Mouse (Mus musculus) mature B cell (primary cell): ENCODE results near the gene Tmem88.

ENCODE experiments used
- in situ Hi-C: fragments of 300-500 bp; cut with MboI; formaldehyde crosslinking; loops from 2 replicates; pipeline ENCODE4 v1.14.3; 2019

The Tmem88 gene

DNA sequence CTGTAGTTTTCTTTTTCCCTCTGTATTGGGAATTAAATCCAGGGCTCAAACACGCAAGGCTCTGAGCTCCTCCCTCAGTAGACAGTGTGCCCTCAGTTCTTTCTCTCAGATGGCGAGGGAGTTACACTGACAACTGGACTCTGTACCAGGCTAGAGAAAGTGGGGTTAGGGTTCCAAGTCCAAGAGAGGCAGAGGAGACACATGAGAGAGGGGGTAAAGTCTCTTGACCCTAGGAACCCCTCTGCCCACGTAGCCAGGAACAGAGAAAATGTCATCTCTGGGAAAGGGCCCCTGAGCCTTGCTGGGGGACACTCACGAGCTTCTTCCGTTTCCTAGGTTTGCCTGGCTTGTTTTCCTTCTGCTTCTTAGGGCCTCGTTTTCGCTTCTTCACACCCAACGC lies 33.7 kb downstream of the Tmem88 start:
- in situ Hi-C loops = no loop called here

DNA sequence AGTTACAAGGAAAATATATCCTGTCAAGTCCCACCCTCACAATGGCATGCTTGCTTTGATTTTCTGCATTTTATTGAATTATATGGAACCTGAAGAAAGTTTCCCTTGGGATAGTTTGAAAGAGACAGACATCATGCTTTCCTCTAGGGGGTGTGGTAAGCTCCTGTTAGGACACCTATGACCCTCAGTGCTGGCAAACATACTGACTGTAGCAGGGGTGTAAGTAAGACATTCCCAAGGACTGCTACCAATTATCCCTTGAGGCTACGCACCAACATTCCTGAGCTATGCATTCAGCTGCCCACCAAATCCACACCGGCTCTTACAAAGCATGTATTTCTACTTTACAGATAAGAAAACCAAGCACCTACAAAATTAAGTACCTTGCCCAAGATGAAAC lies 35.6 kb downstream of the Tmem88 start:
- in situ Hi-C loops = no loop called here

DNA sequence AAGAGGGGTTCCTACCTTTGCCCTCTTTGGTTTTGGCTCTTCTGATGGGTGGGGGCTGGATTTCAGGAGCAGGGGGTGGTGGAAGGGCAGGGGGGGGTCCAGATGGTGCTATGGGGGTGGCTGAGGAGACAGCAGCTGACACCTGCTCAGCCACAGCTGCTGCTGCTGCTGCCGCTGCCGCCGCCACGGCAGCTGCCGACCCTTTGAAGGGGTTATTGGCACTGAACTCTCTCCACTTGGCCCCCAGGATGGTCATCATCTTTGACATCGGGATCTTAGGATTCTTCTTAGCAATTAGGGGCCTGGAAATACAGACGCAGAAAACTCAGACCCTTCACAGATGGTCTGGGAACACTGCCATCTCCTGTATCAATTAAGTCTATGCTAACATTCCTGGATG lies 36.0 kb downstream of the Tmem88 start:
- in situ Hi-C loops = no loop called here

DNA sequence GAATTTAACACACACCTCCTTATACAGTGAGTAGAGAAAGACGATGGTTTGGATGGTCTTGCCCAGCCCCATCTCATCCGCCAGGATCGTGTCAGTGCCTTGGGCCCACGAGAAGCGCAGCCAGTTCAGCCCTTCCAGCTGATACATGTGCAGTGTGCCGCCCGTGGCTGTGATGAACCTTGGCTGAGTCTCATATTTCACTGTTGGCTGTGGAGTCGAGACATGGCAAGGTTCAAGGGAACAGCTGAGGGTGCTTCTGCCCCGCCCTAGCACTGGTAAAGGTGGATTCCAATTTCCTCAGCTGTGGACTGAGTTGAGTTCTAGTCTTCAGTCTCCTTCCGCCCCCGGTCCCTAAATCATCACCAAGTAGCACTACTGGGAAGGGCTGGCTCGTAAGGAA lies 40.3 kb downstream of the Tmem88 start:
- in situ Hi-C loops = no loop called here

DNA sequence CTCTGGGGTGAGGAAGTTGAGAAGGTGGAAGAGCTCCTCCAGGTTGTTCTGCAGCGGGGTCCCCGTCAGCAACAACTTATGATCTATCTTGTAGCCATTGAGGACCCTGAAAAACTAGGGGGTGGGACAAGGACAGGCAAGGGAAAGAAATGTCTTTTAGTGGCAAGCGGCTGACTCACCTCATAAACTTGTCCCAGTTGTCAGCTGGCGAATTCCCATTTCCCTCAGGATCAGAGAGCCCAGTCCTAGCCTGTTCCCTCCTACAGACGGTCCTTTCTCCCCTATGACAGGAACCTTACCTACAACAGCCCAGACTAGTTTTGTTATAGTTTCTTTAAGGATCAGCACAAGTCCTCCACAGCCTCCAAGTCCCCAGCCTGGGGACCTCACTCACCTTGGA lies 41.5 kb downstream of the Tmem88 start:
- in situ Hi-C loops = no loop called here
